Mouse (Mus musculus) C2C12 (cell line): Measurements from ENCODE around the gene Cep44.

Experiments used
- CTCF ChIP-seq: IDR thresholded peaks from one replicate; pipeline ENCODE4 v1.5.1; 2011; ENCODE audit not compliant: control insufficient read depth, insufficient read depth, insufficient read length
- MAX ChIP-seq: IDR thresholded peaks from one replicate; pipeline ENCODE4 v1.6.1; 2011; ENCODE audit warnings: mild to moderate bottlenecking, control low read depth

DNA sequence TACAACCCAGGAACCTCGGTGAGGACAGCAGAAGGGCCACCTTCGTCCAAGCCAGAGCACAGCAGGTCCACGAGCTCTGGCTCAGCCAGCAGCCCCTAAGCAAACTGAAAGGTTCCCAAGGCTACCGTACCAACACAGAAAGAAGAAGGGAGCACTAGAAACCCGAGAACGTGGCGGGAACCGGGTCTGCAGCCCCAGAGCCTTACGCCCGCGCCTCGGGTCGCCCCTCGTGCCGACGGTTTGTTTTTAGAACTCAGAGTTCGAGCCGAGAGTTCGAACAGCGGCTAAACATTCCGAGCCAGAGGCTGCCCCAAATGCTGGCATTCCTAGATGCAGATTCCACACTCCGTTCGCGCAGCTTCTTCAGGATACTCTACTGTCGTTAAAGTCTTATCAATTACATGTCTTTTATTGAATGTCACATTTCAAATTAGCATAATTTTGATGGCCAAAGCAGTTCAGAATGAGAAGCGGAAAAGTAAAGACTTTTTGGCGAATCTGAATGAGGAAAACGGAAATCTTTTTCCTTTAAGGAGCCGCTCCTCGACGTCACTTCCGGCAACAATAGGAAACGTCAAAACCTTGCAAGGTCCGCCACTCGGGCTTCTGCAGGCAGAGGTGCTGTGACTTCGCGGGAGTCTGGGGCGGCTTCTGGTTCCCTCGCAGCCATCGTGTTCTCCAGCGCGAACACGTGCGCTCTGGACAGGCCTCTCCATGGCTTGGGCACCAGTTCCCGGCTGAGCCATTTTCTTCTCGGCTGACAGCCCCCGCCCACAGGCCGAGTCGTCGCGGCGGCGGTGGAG lies at the start of gene Cep44, which contains the start of gene Fbxo8:
- TF ChIP-seq CTCF, result no peak
- TF ChIP-seq MAX, result no peak
